Mouse (Mus musculus) olfactory bulb, adult 2 months (tissue): ENCODE measurements around the gene Rassf8.

Source experiments
- CTCF ChIP-seq: fragments of 200-500 bp; IDR thresholded peaks from 2 replicates; pipeline ENCODE4 v1.5.1; 2012; ENCODE audit warnings: low read depth, mild to moderate bottlenecking, low read length, moderate library complexity; ENCODE audit not compliant: insufficient read depth
- POLR2A ChIP-seq: fragments of 200-500 bp; IDR thresholded peaks from 2 replicates; pipeline ENCODE4 v1.6.1; 2012; ENCODE audit warnings: mild to moderate bottlenecking, low read depth, low read length, moderate library complexity; ENCODE audit not compliant: insufficient read depth

DNA sequence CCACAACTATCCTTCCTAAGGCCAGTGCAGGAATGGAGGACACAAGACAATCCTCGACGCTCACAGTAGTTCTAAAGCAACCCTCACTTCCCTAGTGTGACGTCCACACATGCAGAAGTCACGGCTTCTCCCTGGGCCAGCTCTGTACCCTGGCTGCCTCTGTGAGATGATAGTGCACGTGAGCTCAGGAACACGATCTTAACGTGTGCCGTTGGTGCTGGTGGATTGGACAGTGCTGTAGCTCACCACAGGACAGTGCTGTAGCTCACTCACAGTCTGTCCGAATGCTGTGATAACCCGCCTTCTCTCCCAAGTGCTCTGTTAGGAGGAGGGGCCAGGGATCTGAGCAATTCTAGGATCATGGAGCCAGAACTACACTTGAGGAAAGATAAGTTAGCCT, 12.1 kb downstream of the Rassf8 start:
- TF ChIP-seq CTCF (no peak), POLR2A (no peak)
